ENCODE assay signal across 10 mouse cellular contexts in the genomic region with DNA sequence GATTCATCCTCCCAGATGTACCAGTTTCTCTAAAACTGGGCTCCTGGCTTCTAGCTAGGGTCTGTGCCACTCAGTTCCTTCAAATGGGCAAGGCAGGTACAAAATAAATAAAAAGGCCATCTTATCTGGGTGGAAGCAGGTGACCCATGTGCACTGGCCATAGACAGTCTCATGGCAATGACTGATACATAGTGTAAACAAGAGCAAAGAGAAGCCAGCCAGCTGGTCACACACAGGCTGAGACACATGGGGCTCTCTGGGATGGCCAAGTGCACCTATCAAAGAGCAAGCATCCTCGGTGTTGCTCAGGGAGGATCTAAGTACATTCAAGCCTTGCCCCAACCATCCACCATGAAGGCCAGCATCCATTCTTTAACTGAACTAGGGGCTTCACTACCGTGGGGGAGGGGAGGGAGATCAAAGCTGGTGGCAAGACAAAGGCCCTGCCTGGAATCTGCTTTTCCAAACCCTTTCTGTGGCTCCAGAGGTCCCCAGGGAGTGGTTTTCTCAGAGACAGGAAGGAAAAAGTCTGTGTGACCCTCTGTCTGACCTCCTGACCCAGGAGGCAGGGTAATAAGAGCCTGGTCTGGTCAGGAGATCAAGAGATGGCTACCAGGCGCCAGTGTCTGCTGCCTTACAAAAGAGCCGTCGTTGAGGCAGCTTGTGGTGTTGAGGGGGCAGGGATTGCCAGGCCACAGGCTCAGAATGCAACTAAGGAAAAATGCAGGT. TPM values are rescaled to one million over a fixed set of nuclear protein-coding genes. Genes with fewer than 3 reads are reported as not detected.
DNase-seq lines count a peak whose midpoint lies in the region; ATAC-seq lines count a peak whose summit lies in the region.
"Had no signal": no experiment of that assay in that cellular context is flagged by ENCODE, and none has a peak within 500 bp of the region (broad histone marks: within the 10 kb centered on the region; RNA-seq: fewer than 3 reads in every experiment).

No protein-coding gene starts in this region.

- H3K4me2 ChIP-seq in hindbrain, embryonic 13.5 days = no peak overlapping the region
- no peak overlapping the region for H3K4me2 ChIP-seq in midbrain, embryonic 14.5 days (ENCODE audit: low read length)

- H3K9me3 ChIP-seq in hindbrain, embryonic 13.5 days = no peaks in the 10 kb centered on the region
- no peaks in the 10 kb centered on the region for H3K9me3 ChIP-seq in midbrain, embryonic 14.5 days (ENCODE audit: control insufficient read depth, low read length)

- ATAC-seq in hindbrain, embryonic 13.5 days (ENCODE audit: low FRiP score) = no peak
- no peak for ATAC-seq in midbrain, embryonic 14.5 days (ENCODE audit: low FRiP score, low TSS enrichment)

- H3K27ac ChIP-seq in hindbrain, embryonic 13.5 days = peak overlapping the region; percentile 46
- H3K27ac ChIP-seq in midbrain, embryonic 14.5 days (replicated peaks; ENCODE audit: low read depth, low read length) = peak overlapping the region; percentile 27; the same call in 1 of the 2 replicates

- WGBS in hindbrain, embryonic 13.5 days = 4% methylated on average over 5 of the region's 5 CpGs
- WGBS in midbrain, embryonic 14.5 days = 4% methylated on average over 5 of the region's 5 CpGs

- peak; percentile 89 for DNase-seq in heart, adult 11 months
- DNase-seq in heart, adult 8-10 months (ENCODE audit: low spot score) = no peak
- DNase-seq in R1 (ENCODE audit: low read depth, low spot score) = peak; percentile 78
- DNase-seq in midbrain, embryonic 14.5 days = peak; percentile 65
- DNase-seq in retina, postnatal 1 day = no peak
- no peak for DNase-seq in natural killer cell, adult 2 months (ENCODE audit: low spot score in 2 of 2)
- DNase-seq in left cerebral cortex, adult 9 months (ENCODE audit: low spot score in 2 of 2) = no peak
- DNase-seq: cerebellum, postnatal 36 days; lung, postnatal 4 days had no signal

- no peak overlapping the region for H3K4me3 ChIP-seq in hindbrain, embryonic 13.5 days
- H3K4me3 ChIP-seq in midbrain, embryonic 14.5 days (replicated peaks; ENCODE audit: low read depth, low read length) = no peak overlapping the region

- 0 out of 2 replicates have a peak overlapping the region, but pooled peaks have one; percentile 0 for H3K9ac ChIP-seq in hindbrain, embryonic 13.5 days
- peak overlapping the region; percentile 7; the same call in 1 of the 2 replicates for H3K9ac ChIP-seq in midbrain, embryonic 14.5 days (replicated peaks; ENCODE audit: low read length)

- H3K36me3 ChIP-seq in hindbrain, embryonic 13.5 days = peaks cover 54% of the 10 kb centered on the region
- H3K36me3 ChIP-seq in midbrain, embryonic 14.5 days (ENCODE audit: control insufficient read depth, insufficient read depth, low read length) = peaks cover 58% of the 10 kb centered on the region

- peaks cover 44% of the 10 kb centered on the region for H3K4me1 ChIP-seq in hindbrain, embryonic 13.5 days (replicated peaks)
- H3K4me1 ChIP-seq in midbrain, embryonic 14.5 days (ENCODE audit: control insufficient read depth, insufficient read depth, low read length) = peaks cover 31% of the 10 kb centered on the region

- H3K27me3 ChIP-seq in hindbrain, embryonic 13.5 days = no peaks in the 10 kb centered on the region
- no peaks in the 10 kb centered on the region for H3K27me3 ChIP-seq in midbrain, embryonic 14.5 days (ENCODE audit: control insufficient read depth, insufficient read depth, low read length)

RNA-seq across cellular contexts. Expression of gene Wfikkn1, which starts 0.4 kb away (rescaled TPM):
- under 1 TPM; 0.44 to 0.57 (median 0.51) TPM for total RNA-seq in heart, adult 8-10 months (2022)
- 0.45 and 0.63 TPM in 2 replicates for polyA plus RNA-seq in hindbrain, embryonic 13.5 days (2015; fragmentation: Nextera tagmentation; extraction: Ambion mirVana)
- 0.61 and 0.70 TPM in 2 replicates for polyA plus RNA-seq in midbrain, embryonic 14.5 days (2014; fragmentation: Nextera tagmentation; extraction: Ambion mirVana)

RNA-seq across cellular contexts. Expression of gene Mettl26, which starts 6.2 kb away (rescaled TPM):
- 10 to 100 TPM; 13.6 to 16.8 (median 14.5) TPM for total RNA-seq in heart, adult 8-10 months (2022)
- 63.0 and 65.7 TPM in 2 replicates for polyA plus RNA-seq in hindbrain, embryonic 13.5 days (2015; fragmentation: Nextera tagmentation; extraction: Ambion mirVana)
- 58.2 and 75.9 TPM in 2 replicates for polyA plus RNA-seq in midbrain, embryonic 14.5 days (2014; fragmentation: Nextera tagmentation; extraction: Ambion mirVana)

RNA-seq across cellular contexts. Expression of gene Mcrip2, which starts 12.5 kb away (rescaled TPM):
- total RNA-seq in heart, adult 8-10 months (2022) = 100 to 1,000 TPM; 211 to 282 (median 267) TPM
- polyA plus RNA-seq in hindbrain, embryonic 13.5 days (2015; fragmentation: Nextera tagmentation; extraction: Ambion mirVana) = 11.4 and 11.7 TPM in 2 replicates
- polyA plus RNA-seq in midbrain, embryonic 14.5 days (2014; fragmentation: Nextera tagmentation; extraction: Ambion mirVana) = 13.9 and 19.3 TPM in 2 replicates

RNA-seq across cellular contexts. Expression of gene Wdr90, which starts 19.8 kb away (rescaled TPM):
- 1 to 10 TPM; 1.4 to 2.1 (median 1.6) TPM for total RNA-seq in heart, adult 8-10 months (2022)
- 19.4 and 19.8 TPM in 2 replicates for polyA plus RNA-seq in hindbrain, embryonic 13.5 days (2015; fragmentation: Nextera tagmentation; extraction: Ambion mirVana)
- polyA plus RNA-seq in midbrain, embryonic 14.5 days (2014; fragmentation: Nextera tagmentation; extraction: Ambion mirVana) = 14.4 and 17.1 TPM in 2 replicates

RNA-seq across cellular contexts. Expression of gene Rhot2, which starts 36.4 kb away (rescaled TPM):
- 100 to 1,000 TPM; 128 to 153 (median 135) TPM for total RNA-seq in heart, adult 8-10 months (2022)
- polyA plus RNA-seq in hindbrain, embryonic 13.5 days (2015; fragmentation: Nextera tagmentation; extraction: Ambion mirVana) = 14.5 and 15.9 TPM in 2 replicates
- 9.6 and 16.8 TPM in 2 replicates for polyA plus RNA-seq in midbrain, embryonic 14.5 days (2014; fragmentation: Nextera tagmentation; extraction: Ambion mirVana)

Comparison
In these comparisons a context has a peak if more than half of its experiments do, and no peak if none do; other contexts are left out.
1. DNase-seq: peak in heart, adult 11 months (single experiment), R1 (single experiment) and midbrain, embryonic 14.5 days (single experiment); none in heart, adult 8-10 months (single experiment), retina, postnatal 1 day (single experiment), natural killer cell, adult 2 months (0 of 2) and left cerebral cortex, adult 9 months (0 of 2).